Mouse (Mus musculus) ovary, postnatal 36 days (tissue): ENCODE measurements around the gene Acadvl.

Experiments used
- DNase-seq: peaks from one replicate; pipeline ENCODE4 v3.0.0; 2022; ENCODE audit warnings: low spot score, mixed read lengths

Acadvl gene

GRCm38 (mm10) chr11:70014880-70015558, at the start of gene Acadvl:
Gene Acadvl (minus strand): TSS chr11:70015411.
- peak; percentile 86 for DNase-seq

- DNase-seq, result no peak
Measured at GRCm38 (mm10) chr11:70063053-70063452, 47.8 kb upstream of the Acadvl start.

GRCm38 (mm10) chr11:70059930-70060329, 44.7 kb upstream of the Acadvl start:
- no peak for DNase-seq

GRCm38 (mm10) chr11:70057805-70058204, 42.6 kb upstream of the Acadvl start:
- no peak for DNase-seq

GRCm38 (mm10) chr11:70055618-70056214, 40.5 kb upstream of the Acadvl start:
- DNase-seq, result peak; percentile 65

- DNase-seq, result no peak
Measured at GRCm38 (mm10) chr11:70053898-70054570, 38.8 kb upstream of the Acadvl start, which contains the start of gene Asgr1. Gene Asgr1 (plus strand): TSS chr11:70054085.

- no peak for DNase-seq
Measured at GRCm38 (mm10) chr11:70053156-70053555, 37.9 kb upstream of the Acadvl start.

GRCm38 (mm10) chr11:70049816-70050215, 34.6 kb upstream of the Acadvl start:
- no peak for DNase-seq

GRCm38 (mm10) chr11:70049366-70049765, 34.2 kb upstream of the Acadvl start:
- DNase-seq, result no peak

- no peak for DNase-seq
Measured at GRCm38 (mm10) chr11:70045435-70045834, 30.2 kb upstream of the Acadvl start.

GRCm38 (mm10) chr11:70043665-70044064, 28.5 kb upstream of the Acadvl start:
- DNase-seq, result no peak

GRCm38 (mm10) chr11:70042309-70043085, 27.3 kb upstream of the Acadvl start:
- DNase-seq, result no peak

- no peak for DNase-seq
Measured at GRCm38 (mm10) chr11:70040184-70040583, 25.0 kb upstream of the Acadvl start.

- DNase-seq, result no peak
Measured at GRCm38 (mm10) chr11:70039631-70040030, 24.4 kb upstream of the Acadvl start.

- DNase-seq, result no peak
Measured at GRCm38 (mm10) chr11:70038174-70038573, 23.0 kb upstream of the Acadvl start.

- no peak for DNase-seq
Measured at GRCm38 (mm10) chr11:70031321-70031670, 16.1 kb upstream of the Acadvl start.

GRCm38 (mm10) chr11:70030651-70031320, 15.6 kb upstream of the Acadvl start:
- DNase-seq, result no peak

GRCm38 (mm10) chr11:70029829-70030550, 14.8 kb upstream of the Acadvl start:
- DNase-seq, result no peak

GRCm38 (mm10) chr11:70029130-70029801, 14.1 kb upstream of the Acadvl start:
- peak; percentile 57 for DNase-seq

- DNase-seq, result no peak
Measured at GRCm38 (mm10) chr11:70028401-70029129, 13.4 kb upstream of the Acadvl start.
